Mouse (Mus musculus): ENCODE data around the gene D1Ertd622e. TPM values are rescaled to one million over a fixed set of nuclear protein-coding genes. Genes with fewer than 3 reads are reported as not detected.
A peak's percentile ranks its signal among the peaks of the same experiment; 100 is the strongest.

D1Ertd622e gene
- polyA plus RNA-seq, 1 experiment from 2014 or later = 15.7 TPM

- Histone ChIP-seq H3K4me2 (replicated peaks; ENCODE audit: low read depth) (no peak overlapping the region), H3K27me3 (ENCODE audit: control insufficient read depth, insufficient read depth, low read length) (no peaks in the 10 kb centered on the region), H3K9ac (ENCODE audit: low read length) (no peak overlapping the region), H3K4me1 (replicated peaks; ENCODE audit: control insufficient read depth, insufficient read depth) (no peaks in the 10 kb centered on the region), H3K4me3 (ENCODE audit: low read depth, low read length) (no peak overlapping the region), H3K9me3 (ENCODE audit: control insufficient read depth, low read length) (no peaks in the 10 kb centered on the region), H3K27ac (replicated peaks) (no peak overlapping the region), H3K36me3 (ENCODE audit: control insufficient read depth, insufficient read depth, low read length) (peaks cover 3% of the 10 kb centered on the region; the same call in 1 of the 2 replicates)
- WGBS = 58% methylated on average over 3 of the region's 3 CpGs
- no peak for TF ChIP-seq EP300 (optimal IDR thresholded peaks at IDR 0.05)
- no peak for TF ChIP-seq CTCF (IDR thresholded peaks at IDR 0.05; ENCODE audit: low read depth)
- ATAC-seq (ENCODE audit: low FRiP score, low TSS enrichment) (no peak), DNase-seq (ENCODE audit: low spot score) (no peak)
Observed at GRCm38 (mm10) chr1:97650553-97651123, 11.2 kb downstream of the D1Ertd622e start.

GRCm38 (mm10) chr1:97650072-97650471 lies 11.8 kb downstream of the D1Ertd622e start:
- ATAC-seq (ENCODE audit: low FRiP score, low TSS enrichment) (no peak), DNase-seq (ENCODE audit: low spot score) (no peak)
- TF ChIP-seq CTCF (IDR thresholded peaks at IDR 0.05; ENCODE audit: low read depth) (no peak), EP300 (optimal IDR thresholded peaks at IDR 0.05) (no peak)
- no peaks in the 10 kb centered on the region for H3K27me3 ChIP-seq (ENCODE audit: control insufficient read depth, insufficient read depth, low read length)
- no peak overlapping the region for H3K4me2 ChIP-seq (replicated peaks; ENCODE audit: low read depth)
- H3K27ac ChIP-seq (replicated peaks) = no peak overlapping the region
- no peaks in the 10 kb centered on the region for H3K4me1 ChIP-seq (replicated peaks; ENCODE audit: control insufficient read depth, insufficient read depth)
- no peak overlapping the region for H3K9ac ChIP-seq (ENCODE audit: low read length)
- H3K9me3 ChIP-seq (ENCODE audit: control insufficient read depth, low read length) = no peaks in the 10 kb centered on the region
- no peak overlapping the region for H3K4me3 ChIP-seq (ENCODE audit: low read depth, low read length)
- peaks cover 3% of the 10 kb centered on the region; the same call in 1 of the 2 replicates for H3K36me3 ChIP-seq (ENCODE audit: control insufficient read depth, insufficient read depth, low read length)
- WGBS = 36% methylated on average over 6 of the region's 6 CpGs

- Histone ChIP-seq H3K27ac (replicated peaks) (no peak overlapping the region), H3K9me3 (ENCODE audit: control insufficient read depth, low read length) (no peaks in the 10 kb centered on the region), H3K4me2 (replicated peaks; ENCODE audit: low read depth) (no peak overlapping the region), H3K27me3 (ENCODE audit: control insufficient read depth, insufficient read depth, low read length) (no peaks in the 10 kb centered on the region), H3K4me1 (replicated peaks; ENCODE audit: control insufficient read depth, insufficient read depth) (no peaks in the 10 kb centered on the region), H3K36me3 (ENCODE audit: control insufficient read depth, insufficient read depth, low read length) (peaks cover 3% of the 10 kb centered on the region; the same call in 1 of the 2 replicates), H3K9ac (ENCODE audit: low read length) (no peak overlapping the region), H3K4me3 (ENCODE audit: low read depth, low read length) (no peak overlapping the region)
- ATAC-seq (ENCODE audit: low FRiP score, low TSS enrichment) (no peak), DNase-seq (ENCODE audit: low spot score) (no peak)
- 91% methylated on average over 1 of the region's 1 CpGs for WGBS
- TF ChIP-seq EP300 (optimal IDR thresholded peaks at IDR 0.05) (no peak), CTCF (IDR thresholded peaks at IDR 0.05; ENCODE audit: low read depth) (peak; percentile 52)
Observed at GRCm38 (mm10) chr1:97647037-97647436, 14.8 kb downstream of the D1Ertd622e start.

GRCm38 (mm10) chr1:97634104-97634503 lies 27.8 kb downstream of the D1Ertd622e start:
- ATAC-seq (ENCODE audit: low FRiP score, low TSS enrichment) = no peak

GRCm38 (mm10) chr1:97632545-97633256 lies 29.2 kb downstream of the D1Ertd622e start:
- no peak overlapping the region for H3K27ac ChIP-seq (replicated peaks)
- H3K9ac ChIP-seq (ENCODE audit: low read length) = no peak overlapping the region
- no peak overlapping the region for H3K4me2 ChIP-seq (replicated peaks; ENCODE audit: low read depth)
- no peaks in the 10 kb centered on the region for H3K36me3 ChIP-seq (ENCODE audit: control insufficient read depth, insufficient read depth, low read length)
- TF ChIP-seq EP300 (optimal IDR thresholded peaks at IDR 0.05) = no peak
- no peak for TF ChIP-seq CTCF (IDR thresholded peaks at IDR 0.05; ENCODE audit: low read depth)
- DNase-seq (ENCODE audit: low spot score) (no peak), ATAC-seq (ENCODE audit: low FRiP score, low TSS enrichment) (no peak)
- no peak overlapping the region for H3K4me3 ChIP-seq (ENCODE audit: low read depth, low read length)
- no peaks in the 10 kb centered on the region for H3K27me3 ChIP-seq (ENCODE audit: control insufficient read depth, insufficient read depth, low read length)
- 80% methylated on average over 10 of the region's 11 CpGs for WGBS
- H3K4me1 ChIP-seq (replicated peaks; ENCODE audit: control insufficient read depth, insufficient read depth) = no peaks in the 10 kb centered on the region
- no peaks in the 10 kb centered on the region for H3K9me3 ChIP-seq (ENCODE audit: control insufficient read depth, low read length)

More at GRCm38 (mm10) chr1:97634104-97634503, 27.8 kb downstream of the D1Ertd622e start:
- no peaks in the 10 kb centered on the region for H3K27me3 ChIP-seq (ENCODE audit: control insufficient read depth, insufficient read depth, low read length)
- no peaks in the 10 kb centered on the region for H3K4me1 ChIP-seq (replicated peaks; ENCODE audit: control insufficient read depth, insufficient read depth)
- DNase-seq (ENCODE audit: low spot score) = no peak
- no peaks in the 10 kb centered on the region for H3K9me3 ChIP-seq (ENCODE audit: control insufficient read depth, low read length)
- no peak overlapping the region for H3K4me3 ChIP-seq (ENCODE audit: low read depth, low read length)
- TF ChIP-seq CTCF (IDR thresholded peaks at IDR 0.05; ENCODE audit: low read depth) = no peak
- WGBS = 89% methylated on average over 8 of the region's 8 CpGs
- no peak overlapping the region for H3K9ac ChIP-seq (ENCODE audit: low read length)
- H3K4me2 ChIP-seq (replicated peaks; ENCODE audit: low read depth) = no peak overlapping the region
- no peak overlapping the region for H3K27ac ChIP-seq (replicated peaks)
- no peaks in the 10 kb centered on the region for H3K36me3 ChIP-seq (ENCODE audit: control insufficient read depth, insufficient read depth, low read length)

GRCm38 (mm10) chr1:97631843-97632470 lies 29.9 kb downstream of the D1Ertd622e start:
- Histone ChIP-seq H3K4me2 (replicated peaks; ENCODE audit: low read depth) (no peak overlapping the region), H3K27me3 (ENCODE audit: control insufficient read depth, insufficient read depth, low read length) (no peaks in the 10 kb centered on the region), H3K9ac (ENCODE audit: low read length) (no peak overlapping the region), H3K9me3 (ENCODE audit: control insufficient read depth, low read length) (no peaks in the 10 kb centered on the region), H3K36me3 (ENCODE audit: control insufficient read depth, insufficient read depth, low read length) (no peaks in the 10 kb centered on the region), H3K27ac (replicated peaks) (no peak overlapping the region), H3K4me3 (ENCODE audit: low read depth, low read length) (no peak overlapping the region), H3K4me1 (replicated peaks; ENCODE audit: control insufficient read depth, insufficient read depth) (no peaks in the 10 kb centered on the region)
- no peak for TF ChIP-seq EP300 (optimal IDR thresholded peaks at IDR 0.05)
- TF ChIP-seq CTCF (IDR thresholded peaks at IDR 0.05; ENCODE audit: low read depth) = no peak
- WGBS = 74% methylated on average over 5 of the region's 5 CpGs
- ATAC-seq (ENCODE audit: low FRiP score, low TSS enrichment) (no peak), DNase-seq (ENCODE audit: low spot score) (no peak)
